In genomic region chr1:98094811-98095245, GRCm38 (mm10) we compare ENCODE assay signal across 8 mouse cellular contexts. TPM values are rescaled to one million over a fixed set of nuclear protein-coding genes. Genes with fewer than 3 reads are reported as not detected.
DNase-seq lines count a peak whose midpoint lies in the region; ATAC-seq and TF ChIP-seq lines count a peak whose summit lies in the region.

No protein-coding gene starts in this region.

- H3K9ac ChIP-seq in neural tube, embryonic 11.5 days (ENCODE audit: low read length) = peak overlapping the region; percentile 80
- peak overlapping the region; percentile 82 for H3K9ac ChIP-seq in forebrain, embryonic 12.5 days
- peak overlapping the region; percentile 84 for H3K9ac ChIP-seq in hindbrain, postnatal 0 days (replicated peaks; ENCODE audit: low read length)
- H3K9ac ChIP-seq in liver, embryonic 14.5 days (replicated peaks) = peak overlapping the region; percentile 56
- H3K9ac ChIP-seq in neural tube, embryonic 13.5 days = peak overlapping the region; percentile 88

- no peaks in the 10 kb centered on the region for H3K9me3 ChIP-seq in neural tube, embryonic 11.5 days (ENCODE audit: control insufficient read depth, low read length)
- no peaks in the 10 kb centered on the region for H3K9me3 ChIP-seq in forebrain, embryonic 12.5 days
- no peaks in the 10 kb centered on the region for H3K9me3 ChIP-seq in hindbrain, postnatal 0 days (ENCODE audit: low read length)
- no peaks in the 10 kb centered on the region for H3K9me3 ChIP-seq in liver, embryonic 14.5 days (ENCODE audit: control insufficient read depth, low read length)
- no peaks in the 10 kb centered on the region for H3K9me3 ChIP-seq in neural tube, embryonic 13.5 days

- no peaks in the 10 kb centered on the region for H3K27me3 ChIP-seq in neural tube, embryonic 11.5 days (ENCODE audit: control insufficient read depth, insufficient read depth, low read length)
- peaks cover 6% of the 10 kb centered on the region; the same call in 1 of the 2 replicates for H3K27me3 ChIP-seq in forebrain, embryonic 12.5 days
- H3K27me3 ChIP-seq in hindbrain, postnatal 0 days (ENCODE audit: insufficient read depth, low read length) = no peaks in the 10 kb centered on the region
- no peaks in the 10 kb centered on the region; the same call in 1 of the 2 replicates for H3K27me3 ChIP-seq in liver, embryonic 14.5 days (ENCODE audit: control insufficient read depth, insufficient read depth, low read length)
- H3K27me3 ChIP-seq in neural tube, embryonic 13.5 days = no peaks in the 10 kb centered on the region

- peak overlapping the region; percentile 68; the same call in 1 of the 2 replicates for H3K27ac ChIP-seq in neural tube, embryonic 11.5 days (ENCODE audit: low read depth, low read length)
- H3K27ac ChIP-seq in forebrain, embryonic 12.5 days = peak overlapping the region; percentile 84
- peak overlapping the region; percentile 76 for H3K27ac ChIP-seq in hindbrain, postnatal 0 days
- no peak overlapping the region for H3K27ac ChIP-seq in liver, embryonic 14.5 days
- peak overlapping the region; percentile 85 for H3K27ac ChIP-seq in neural tube, embryonic 13.5 days (replicated peaks)

- TF ChIP-seq EP300 in liver, embryonic 14.5 days (IDR thresholded peaks at IDR 0.05; ENCODE audit: low read depth) = no peak

- peaks cover 6% of the 10 kb centered on the region for H3K4me1 ChIP-seq in neural tube, embryonic 11.5 days (ENCODE audit: control insufficient read depth, insufficient read depth, low read length)
- H3K4me1 ChIP-seq in forebrain, embryonic 12.5 days = peaks cover 15% of the 10 kb centered on the region
- 0 out of 2 replicates have a peak, but pooled peaks cover 4% of the 10 kb centered on the region for H3K4me1 ChIP-seq in hindbrain, postnatal 0 days (ENCODE audit: insufficient read depth, low read length)
- H3K4me1 ChIP-seq in liver, embryonic 14.5 days (replicated peaks; ENCODE audit: control insufficient read depth in 2 of 2, insufficient read depth in 2 of 2, low read length in 1 of 2) = peaks cover 0 to 3% of the 10 kb centered on the region in 2 experiments; a peak in 1 of 4 replicates
- peaks cover 10% of the 10 kb centered on the region; the same call in 1 of the 2 replicates for H3K4me1 ChIP-seq in neural tube, embryonic 13.5 days (replicated peaks)

- H3K36me3 ChIP-seq in neural tube, embryonic 11.5 days (ENCODE audit: control insufficient read depth, insufficient read depth, low read length) = no peaks in the 10 kb centered on the region
- H3K36me3 ChIP-seq in forebrain, embryonic 12.5 days (replicated peaks) = no peaks in the 10 kb centered on the region
- no peaks in the 10 kb centered on the region for H3K36me3 ChIP-seq in hindbrain, postnatal 0 days (ENCODE audit: insufficient read depth, low read length)
- H3K36me3 ChIP-seq in liver, embryonic 14.5 days (replicated peaks; ENCODE audit: control insufficient read depth, insufficient read depth, low read depth) = no peaks in the 10 kb centered on the region
- no peaks in the 10 kb centered on the region for H3K36me3 ChIP-seq in neural tube, embryonic 13.5 days

- peak overlapping the region; percentile 66 for H3K4me3 ChIP-seq in neural tube, embryonic 11.5 days (ENCODE audit: low read depth, low read length)
- peak overlapping the region; percentile 73 for H3K4me3 ChIP-seq in forebrain, embryonic 12.5 days (replicated peaks)
- peak overlapping the region; percentile 87 for H3K4me3 ChIP-seq in hindbrain, postnatal 0 days (ENCODE audit: low read length)
- peak overlapping the region; percentile 69 to 78 for H3K4me3 ChIP-seq in liver, embryonic 14.5 days (ENCODE audit: insufficient read depth in 1 of 2, low read depth in 2 of 2, low read length in 2 of 2)
- H3K4me3 ChIP-seq in neural tube, embryonic 13.5 days = peak overlapping the region; percentile 76

- H3K4me2 ChIP-seq in neural tube, embryonic 11.5 days (ENCODE audit: low read depth) = peak overlapping the region; percentile 76
- peak overlapping the region; percentile 70 for H3K4me2 ChIP-seq in forebrain, embryonic 12.5 days
- peak overlapping the region; percentile 92 for H3K4me2 ChIP-seq in hindbrain, postnatal 0 days (ENCODE audit: low read depth, low read length)
- peak overlapping the region; percentile 82 for H3K4me2 ChIP-seq in liver, embryonic 14.5 days (ENCODE audit: low read depth)
- H3K4me2 ChIP-seq in neural tube, embryonic 13.5 days = peak overlapping the region; percentile 82

- TF ChIP-seq CTCF in hindbrain, postnatal 0 days (IDR thresholded peaks at IDR 0.05; ENCODE audit: low read depth) = no peak
- TF ChIP-seq CTCF in liver, embryonic 14.5 days (IDR thresholded peaks at IDR 0.05; ENCODE audit: low read depth) = no peak

- under 1% methylated on average over 20 of the region's 20 CpGs for WGBS in neural tube, embryonic 11.5 days
- WGBS in forebrain, embryonic 12.5 days = under 1% methylated on average over 20 of the region's 20 CpGs
- under 1% methylated on average over 20 of the region's 20 CpGs for WGBS in hindbrain, postnatal 0 days
- WGBS in liver, embryonic 14.5 days (ENCODE audit: insufficient replicate concordance) = 0% methylated on average over 20 of the region's 20 CpGs
- under 1% methylated on average over 20 of the region's 20 CpGs for WGBS in neural tube, embryonic 13.5 days

- DNase-seq in neural tube, embryonic 11.5 days (ENCODE audit: low spot score) = peak; percentile 56
- DNase-seq in neural tube, embryonic 10.5 days (ENCODE audit: extremely low spot score, low spot score) = no peak
- DNase-seq in adrenal gland, adult 2 months = peak; percentile 75
- DNase-seq in hindbrain, postnatal 0 days (ENCODE audit: low spot score) = peak; percentile 57
- no peak for DNase-seq in liver, embryonic 14.5 days (ENCODE audit: low read depth in 3 of 3, low spot score in 3 of 3)
- no peak for DNase-seq in B cell, adult 2 months

- no peak; the same call in 1 of the 2 replicates for ATAC-seq in neural tube, embryonic 11.5 days (ENCODE audit: insufficient read depth, low FRiP score, low TSS enrichment)
- ATAC-seq in forebrain, embryonic 12.5 days (ENCODE audit: low FRiP score) = peak; percentile 59
- ATAC-seq in hindbrain, postnatal 0 days = peak; percentile 55
- ATAC-seq in liver, embryonic 14.5 days (ENCODE audit: insufficient read depth) = peak; percentile 2; the same call in 1 of the 2 replicates
- ATAC-seq in neural tube, embryonic 13.5 days (ENCODE audit: low read depth) = peak; percentile 75

RNA-seq across cellular contexts. Expression of gene Pam, which starts 0.6 kb away (rescaled TPM):
- polyA plus RNA-seq in neural tube, embryonic 11.5 days (2014; fragmentation: Nextera tagmentation; extraction: Ambion mirVana) = 18.8 and 20.1 TPM in 2 replicates
- total RNA-seq in adrenal gland, adult 2 months (2021) = 100 to 1,000 TPM; 262 to 484 TPM
- polyA plus RNA-seq in adrenal gland, adult 2 months (2012; rRNA removed) = 535 and 733 TPM in 2 replicates
- polyA plus RNA-seq in forebrain, embryonic 12.5 days (2016; fragmentation: Nextera tagmentation; extraction: Ambion mirVana) = 25.4 and 29.8 TPM in 2 replicates
- 76.8 and 77.3 TPM in 2 replicates for total RNA-seq in hindbrain, postnatal 0 days (2014; rRNA removed)
- 40.8 and 44.7 TPM in 2 replicates for polyA plus RNA-seq in hindbrain, postnatal 0 days (2015; fragmentation: Nextera tagmentation; extraction: Ambion mirVana)
- polyA plus RNA-seq in liver, embryonic 14.5 days (2012; rRNA removed) = 2.9 and 5.1 TPM in 2 replicates
- polyA plus RNA-seq in liver, embryonic 14.5 days (2014; fragmentation: Nextera tagmentation; extraction: Ambion mirVana) = 7.6 TPM in 2 replicates
- 33.6 and 36.9 TPM in 2 replicates for polyA plus RNA-seq in neural tube, embryonic 13.5 days (2015; fragmentation: Nextera tagmentation; extraction: Ambion mirVana)

Comparison
In these comparisons a context has a peak if more than half of its experiments do, and no peak if none do; other contexts are left out.
1. DNase-seq: peak in neural tube, embryonic 11.5 days (single experiment), adrenal gland, adult 2 months (single experiment) and hindbrain, postnatal 0 days (single experiment); none in neural tube, embryonic 10.5 days (single experiment), liver, embryonic 14.5 days (0 of 3) and B cell, adult 2 months (0 of 2).
2. RNA of gene Pam, which starts 0.6 kb away (polyA plus RNA-seq): 535 to 733 TPM in adrenal gland, adult 2 months; 40.8 to 44.7 TPM in hindbrain, postnatal 0 days, 33.6 to 36.9 TPM in neural tube, embryonic 13.5 days, 25.4 to 29.8 TPM in forebrain, embryonic 12.5 days, 18.8 to 20.1 TPM in neural tube, embryonic 11.5 days and 2.9 to 7.6 TPM in liver, embryonic 14.5 days; every median in the first group is over 10 times any median in the second.
3. Peak in every context shown above with its lines, with median percentiles within 50 percentile points of each other: H3K4me2 ChIP-seq, H3K4me3 ChIP-seq and H3K9ac ChIP-seq.